Mouse (Mus musculus) kidney, embryonic 14.5 days (tissue): ENCODE measurements around the gene Rbm43. TPM values are rescaled to one million over a fixed set of nuclear protein-coding genes. Genes with fewer than 3 reads are reported as not detected.

ENCODE experiments used
- ATAC-seq: fragments of 200-750 bp; cut with Nextera tagmentation; 2 replicates; pipeline ENCODE4 v1.8.0; 2017; ENCODE audit warnings: moderate number of reproducible peaks, mild to moderate bottlenecking, moderate TSS enrichment, moderate library complexity; ENCODE audit not compliant: low FRiP score, low TSS enrichment
- H3K27ac ChIP-seq: fragments of 300-500 bp; sonication (generic); 2 replicates; pipeline ENCODE4 v1.5.1; 2014; ENCODE audit warnings: low read depth, mild to moderate bottlenecking, low read length, moderate library complexity, mixed read lengths
- H3K27me3 ChIP-seq: fragments of 300-500 bp; sonication (generic); 2 replicates; pipeline ENCODE4 v1.6.1; 2014; ENCODE audit warnings: mild to moderate bottlenecking, low read length; ENCODE audit not compliant: control insufficient read depth, insufficient read depth
- H3K36me3 ChIP-seq: fragments of 300-500 bp; sonication (generic); 2 replicates; pipeline ENCODE4 v1.6.1; 2014; ENCODE audit warnings: low read length, mixed read lengths; ENCODE audit not compliant: control insufficient read depth, insufficient read depth
- H3K4me1 ChIP-seq: fragments of 300-500 bp; sonication (generic); 2 replicates; pipeline ENCODE4 v1.6.1; 2014; ENCODE audit warnings: low read length, mixed read lengths; ENCODE audit not compliant: control insufficient read depth, insufficient read depth
- H3K4me2 ChIP-seq: fragments of 300-500 bp; sonication (generic); replicated peaks from 2 replicates; pipeline ENCODE4 v1.6.1; 2014; ENCODE audit warnings: low read depth, mild to moderate bottlenecking, low read length
- H3K4me3 ChIP-seq: fragments of 300-500 bp; sonication (generic); 2 replicates; pipeline ENCODE4 v1.5.1; 2014; ENCODE audit warnings: mild to moderate bottlenecking, low read length
- H3K9ac ChIP-seq: fragments of 300-500 bp; sonication (generic); 2 replicates; pipeline ENCODE4 v1.6.1; 2014; ENCODE audit warnings: low read depth, mild to moderate bottlenecking, low read length, moderate library complexity
- H3K9me3 ChIP-seq: fragments of 300-500 bp; sonication (generic); 2 replicates; pipeline ENCODE4 v1.6.1; 2016; ENCODE audit warnings: low read length; ENCODE audit not compliant: control insufficient read depth
- WGBS: fragments of 180-500 bp; shearing (Covaris S2); extraction: QIAGEN DNeasy Blood & Tissue Kit; methylation state at CpG from one replicate; pipeline ENCODE4 v1.1.7; 2014; 5-methylcytosine and 5-hydroxymethylcytosine counted together
- polyA plus RNA-seq: library from polyadenylated mRNA; unstranded; fragments of >200 nt; fragmentation: Nextera tagmentation; extraction: Ambion mirVana; gene quantifications from 2 replicates; pipeline ENCODE4 v1.2.1, GENCODE M21; 2014

Rbm43 gene
- polyA plus RNA-seq, result 8.3 and 12.9 TPM in 2 replicates

DNA sequence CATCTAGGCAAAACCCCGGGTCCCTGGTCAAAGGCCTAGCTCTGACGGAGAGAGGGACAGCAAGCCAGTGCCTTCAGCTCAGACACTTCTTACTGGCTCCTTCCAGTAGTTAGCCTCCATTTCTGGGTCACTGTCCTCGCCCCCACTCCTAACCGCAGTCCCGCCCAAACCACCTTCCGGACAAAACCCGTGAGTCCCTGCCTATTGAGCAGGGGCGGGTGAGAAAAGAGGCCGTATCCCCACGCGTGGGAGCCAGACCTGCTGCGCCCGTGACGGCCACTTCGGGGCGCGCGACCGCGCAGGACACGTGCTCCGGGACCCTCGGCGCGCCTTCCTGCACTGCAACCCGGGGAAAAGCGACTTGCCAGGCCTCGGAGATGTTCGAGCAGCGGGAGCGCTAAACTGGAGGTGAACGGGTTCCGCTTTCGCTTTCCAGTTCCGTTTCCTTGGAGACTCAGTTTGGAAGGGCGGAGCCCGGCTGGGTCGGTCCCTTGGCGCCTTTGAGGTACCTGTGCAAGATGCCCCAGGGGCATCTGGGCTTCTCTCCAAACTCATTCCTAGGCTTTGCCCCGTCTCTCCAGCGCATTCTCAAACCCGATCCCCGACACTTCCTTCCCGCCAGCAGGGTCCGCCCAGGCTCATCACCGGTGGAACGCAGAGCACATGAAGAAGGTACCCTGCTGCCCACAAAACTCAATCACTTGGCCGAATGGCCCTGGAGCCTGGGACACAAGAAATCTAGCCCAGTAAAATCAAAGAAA is at the start of gene Rbm43:
Gene Rbm43, minus strand, starts transcription at position 590 of the 761 bp plus-strand sequence.
- H3K9me3 ChIP-seq, result no peaks in the 10 kb centered on the region
- H3K4me2 ChIP-seq, result peak within 1 kb of the TSS; percentile 85
- peaks cover 7% of the 10 kb centered on the region for H3K4me1 ChIP-seq
- peak within 1 kb of the TSS; percentile 67 for H3K9ac ChIP-seq
- no peaks in the 10 kb centered on the region for H3K36me3 ChIP-seq
- H3K4me3 ChIP-seq, result peak within 1 kb of the TSS; percentile 61
- peak; percentile 81 for ATAC-seq
- WGBS, result 1% methylated on average over 40 of the region's 48 CpGs
- H3K27ac ChIP-seq, result no peak within 1 kb of the TSS
- H3K27me3 ChIP-seq, result no peaks in the 10 kb centered on the region

DNA sequence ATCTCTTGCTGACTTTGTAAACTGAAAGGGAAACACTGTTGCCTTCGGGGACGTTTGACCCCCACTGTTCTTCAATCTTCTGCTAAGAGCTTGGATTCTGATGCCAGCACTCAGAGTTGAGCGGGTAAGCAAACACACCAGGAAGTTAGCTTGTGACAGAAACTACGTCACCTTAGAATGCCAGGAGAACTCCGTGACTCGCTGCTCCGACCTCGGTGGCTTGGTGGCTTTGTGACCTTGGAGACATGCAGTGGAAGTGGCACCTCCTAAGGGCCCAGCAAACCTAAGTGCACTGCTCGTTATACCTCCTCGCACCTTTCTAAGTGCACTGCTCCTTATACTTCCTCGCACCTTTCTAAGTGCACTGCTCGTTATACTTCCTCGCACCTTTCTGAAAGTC is 47.3 kb upstream of the Rbm43 start:
- 63% methylated on average over 13 of the region's 13 CpGs for WGBS
- Histone ChIP-seq H3K4me3 (no peak overlapping the region), H3K27me3 (no peaks in the 10 kb centered on the region), H3K36me3 (no peaks in the 10 kb centered on the region), H3K9me3 (no peaks in the 10 kb centered on the region), H3K9ac (no peak overlapping the region), H3K4me2 (peak overlapping the region; percentile 2; the same call in 1 of the 2 replicates), H3K27ac (0 out of 2 replicates have a peak overlapping the region, but pooled peaks have one; percentile 17), H3K4me1 (0 out of 2 replicates have a peak, but pooled peaks cover 4% of the 10 kb centered on the region)
- ATAC-seq, result no peak

DNA sequence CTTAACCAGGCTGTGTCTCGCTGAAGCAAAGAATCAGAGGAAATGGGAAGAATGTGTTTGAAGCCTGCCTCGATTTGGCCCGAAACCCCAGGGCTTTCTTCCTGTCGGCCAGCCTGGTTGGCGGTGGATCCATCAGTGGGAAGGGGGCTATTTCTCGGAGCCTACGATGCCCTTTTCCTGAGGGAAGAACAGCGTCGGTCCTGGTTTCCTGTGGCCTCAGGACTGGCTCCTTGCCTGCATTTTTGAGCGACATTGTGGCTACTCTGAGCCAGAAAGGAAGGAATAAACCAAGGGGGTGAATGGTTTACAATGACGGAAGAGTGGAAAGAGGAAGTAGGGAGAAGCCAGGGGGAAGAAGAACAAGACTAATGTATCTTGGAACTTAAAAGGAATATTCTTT is 46.7 kb upstream of the Rbm43 start:
- peak overlapping the region; percentile 2; the same call in 1 of the 2 replicates for H3K4me2 ChIP-seq
- 0 out of 2 replicates have a peak, but pooled peaks cover 4% of the 10 kb centered on the region for H3K4me1 ChIP-seq
- no peak for ATAC-seq
- H3K9me3 ChIP-seq, result no peaks in the 10 kb centered on the region
- no peaks in the 10 kb centered on the region for H3K27me3 ChIP-seq
- H3K4me3 ChIP-seq, result no peak overlapping the region
- no peaks in the 10 kb centered on the region for H3K36me3 ChIP-seq
- no peak overlapping the region; the same call in 1 of the 2 replicates for H3K27ac ChIP-seq
- H3K9ac ChIP-seq, result no peak overlapping the region
- WGBS, result 41% methylated on average over 11 of the region's 11 CpGs

DNA sequence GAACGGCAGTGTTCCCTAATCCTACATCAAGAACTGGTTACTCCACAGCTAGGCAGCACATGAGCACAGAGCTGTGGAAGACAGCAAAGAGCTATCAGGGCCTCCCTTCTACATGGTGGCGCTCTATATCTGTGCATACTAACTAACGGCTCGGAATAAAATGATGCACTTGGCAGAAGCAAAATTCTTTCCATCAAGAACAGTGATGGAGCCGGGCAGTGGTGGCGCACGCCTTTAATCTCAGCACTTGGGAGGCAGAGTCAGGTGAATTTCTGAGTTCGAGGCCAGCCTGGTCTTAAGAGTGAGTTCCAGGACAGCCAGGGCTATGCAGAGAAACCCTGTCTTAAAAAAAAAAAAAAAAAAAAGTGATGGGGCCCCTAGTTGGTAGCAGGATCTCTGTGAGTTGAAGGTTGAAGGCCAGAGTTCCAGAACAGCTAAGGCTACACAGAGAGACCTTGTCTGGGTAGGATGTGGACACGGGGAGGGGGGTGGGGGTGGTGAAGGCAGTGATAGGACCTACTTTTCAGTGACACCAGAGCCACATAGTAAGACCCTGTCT is 38.5 kb upstream of the Rbm43 start, which contains the start of gene Nmi:
Gene Nmi, minus strand, starts transcription at position 85 of the 559 bp plus-strand sequence.
- peak; percentile 47; the same call in 1 of the 2 replicates for ATAC-seq
- no peaks in the 10 kb centered on the region for H3K36me3 ChIP-seq
- peak within 1 kb of the TSS; percentile 78 for H3K27ac ChIP-seq
- WGBS, result 79% methylated on average over 9 of the region's 9 CpGs
- peak within 1 kb of the TSS; percentile 56 for H3K4me3 ChIP-seq
- H3K4me1 ChIP-seq, result no peaks in the 10 kb centered on the region
- peak within 1 kb of the TSS; percentile 69 for H3K4me2 ChIP-seq
- H3K9ac ChIP-seq, result peak within 1 kb of the TSS; percentile 67
- no peaks in the 10 kb centered on the region for H3K9me3 ChIP-seq
- no peaks in the 10 kb centered on the region for H3K27me3 ChIP-seq

DNA sequence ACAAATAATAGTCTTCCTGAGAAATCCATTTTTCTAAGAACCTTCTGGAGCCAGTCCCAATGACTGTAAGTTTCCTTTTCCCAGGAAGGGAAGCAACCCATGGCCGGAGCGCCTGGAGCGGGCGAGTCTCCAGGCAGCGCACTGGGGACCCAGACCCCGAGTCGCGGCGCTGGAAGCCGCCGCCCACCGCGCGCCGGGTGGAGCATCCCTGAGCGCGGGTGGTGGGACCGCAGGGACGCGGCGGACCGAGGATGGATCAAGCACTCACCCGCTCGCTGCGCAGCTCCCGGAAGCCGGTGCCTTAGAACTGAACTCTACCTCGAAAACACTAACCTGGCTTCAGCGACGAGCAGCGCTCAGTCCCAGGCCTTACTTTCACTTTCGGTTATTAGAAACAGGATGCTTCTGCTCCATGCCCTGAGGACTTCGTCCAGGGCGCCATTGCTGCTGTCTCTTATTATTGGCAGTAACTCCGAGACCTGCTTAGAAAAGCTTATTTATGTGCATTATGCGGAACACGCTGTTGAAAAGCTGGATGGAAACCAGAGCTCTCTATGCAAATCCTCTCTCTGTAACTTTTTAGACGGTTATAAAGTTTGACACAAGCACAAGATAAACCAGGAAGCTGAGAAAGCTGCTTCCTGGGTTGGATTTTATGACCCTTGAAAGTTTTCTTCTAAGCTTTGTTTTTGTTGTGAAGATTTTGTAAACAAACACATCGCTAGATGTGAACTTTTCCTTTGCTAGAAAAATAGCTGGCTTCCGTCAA is 37.9 kb upstream of the Rbm43 start:
- Histone ChIP-seq H3K4me1 (no peaks in the 10 kb centered on the region), H3K36me3 (no peaks in the 10 kb centered on the region), H3K27me3 (no peaks in the 10 kb centered on the region), H3K4me2 (peak overlapping the region; percentile 69), H3K9ac (peak overlapping the region; percentile 67), H3K9me3 (no peaks in the 10 kb centered on the region), H3K4me3 (peak overlapping the region; percentile 56), H3K27ac (peak overlapping the region; percentile 78)
- ATAC-seq, result peak; percentile 91
- 2% methylated on average over 40 of the region's 40 CpGs for WGBS

DNA sequence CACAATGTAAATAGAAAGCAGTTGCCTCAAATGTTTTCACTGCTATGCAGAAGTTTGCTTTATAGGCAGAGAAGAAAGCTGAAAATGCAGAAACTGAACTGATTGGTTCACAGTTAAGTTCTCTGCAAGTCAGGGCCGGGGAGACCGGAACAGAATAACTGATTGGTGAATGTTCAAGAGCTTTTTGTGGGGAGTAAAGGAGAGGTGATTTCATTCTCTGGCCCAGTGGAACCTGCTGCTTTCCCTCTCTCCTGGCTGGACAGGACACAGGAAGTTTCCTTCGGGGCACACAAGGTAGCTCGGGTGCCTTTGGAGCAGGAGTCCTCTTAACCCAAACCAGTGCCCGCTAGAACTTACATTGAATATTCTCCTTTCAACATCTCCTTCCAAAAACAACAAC is 37.2 kb upstream of the Rbm43 start:
- ATAC-seq, result peak; percentile 61
- peak overlapping the region; percentile 69 for H3K4me2 ChIP-seq
- H3K9me3 ChIP-seq, result no peaks in the 10 kb centered on the region
- 65% methylated on average over 5 of the region's 5 CpGs for WGBS
- no peak overlapping the region for H3K27ac ChIP-seq
- H3K9ac ChIP-seq, result no peak overlapping the region
- H3K36me3 ChIP-seq, result no peaks in the 10 kb centered on the region
- no peaks in the 10 kb centered on the region for H3K4me1 ChIP-seq
- no peaks in the 10 kb centered on the region for H3K27me3 ChIP-seq
- H3K4me3 ChIP-seq, result peak overlapping the region; percentile 56

DNA sequence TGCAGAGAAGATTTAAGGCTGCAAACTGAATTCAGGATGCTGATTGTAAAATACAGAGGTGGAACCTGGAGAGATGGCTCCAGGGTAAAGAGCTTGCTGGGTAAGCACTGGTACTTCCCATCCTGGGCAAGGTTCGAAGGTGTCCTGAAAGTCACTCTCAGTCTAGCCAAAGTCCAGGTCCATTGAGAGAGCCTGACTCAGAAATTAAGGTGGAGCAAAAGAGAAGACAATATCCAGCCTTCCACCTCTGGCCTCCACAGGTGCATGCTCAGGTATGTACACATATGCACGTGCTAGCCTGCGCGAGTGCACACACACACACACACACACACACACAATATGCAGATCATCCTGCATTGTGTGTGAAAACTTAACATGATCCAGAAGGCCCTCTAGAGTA is 35.9 kb upstream of the Rbm43 start:
- no peaks in the 10 kb centered on the region for H3K36me3 ChIP-seq
- no peak overlapping the region for H3K27ac ChIP-seq
- ATAC-seq, result no peak
- no peak overlapping the region for H3K4me2 ChIP-seq
- H3K4me1 ChIP-seq, result no peaks in the 10 kb centered on the region
- WGBS, result 98% methylated on average over 4 of the region's 4 CpGs
- H3K9ac ChIP-seq, result no peak overlapping the region
- no peaks in the 10 kb centered on the region for H3K9me3 ChIP-seq
- no peaks in the 10 kb centered on the region for H3K27me3 ChIP-seq
- no peak overlapping the region for H3K4me3 ChIP-seq

DNA sequence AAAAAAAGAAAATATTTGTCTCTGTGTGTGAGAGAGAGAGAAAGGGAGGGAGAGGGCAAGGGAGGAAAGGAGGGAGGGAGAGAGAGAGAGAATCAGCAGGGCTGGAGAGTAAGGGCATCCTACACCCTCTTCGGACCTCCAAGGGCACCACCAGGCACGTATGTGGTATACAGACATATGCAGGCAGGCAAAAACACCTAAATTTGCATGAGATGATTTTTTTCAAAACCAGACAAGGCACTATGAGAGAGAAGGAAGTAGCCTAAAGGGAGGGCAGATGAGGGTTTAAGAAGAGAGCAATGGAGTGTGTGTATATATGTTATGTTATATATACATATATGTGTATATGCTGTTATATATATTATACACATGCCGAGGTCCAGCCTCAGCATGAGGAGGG is 32.3 kb upstream of the Rbm43 start:
- ATAC-seq, result no peak
- Histone ChIP-seq H3K4me2 (no peak overlapping the region), H3K27ac (no peak overlapping the region), H3K9me3 (no peaks in the 10 kb centered on the region), H3K4me1 (no peaks in the 10 kb centered on the region), H3K36me3 (no peaks in the 10 kb centered on the region), H3K27me3 (no peaks in the 10 kb centered on the region), H3K9ac (no peak overlapping the region), H3K4me3 (no peak overlapping the region)
- 89% methylated on average over 3 of the region's 3 CpGs for WGBS
